ENCODE assay signal across 34 mouse cellular contexts in the genomic region with DNA sequence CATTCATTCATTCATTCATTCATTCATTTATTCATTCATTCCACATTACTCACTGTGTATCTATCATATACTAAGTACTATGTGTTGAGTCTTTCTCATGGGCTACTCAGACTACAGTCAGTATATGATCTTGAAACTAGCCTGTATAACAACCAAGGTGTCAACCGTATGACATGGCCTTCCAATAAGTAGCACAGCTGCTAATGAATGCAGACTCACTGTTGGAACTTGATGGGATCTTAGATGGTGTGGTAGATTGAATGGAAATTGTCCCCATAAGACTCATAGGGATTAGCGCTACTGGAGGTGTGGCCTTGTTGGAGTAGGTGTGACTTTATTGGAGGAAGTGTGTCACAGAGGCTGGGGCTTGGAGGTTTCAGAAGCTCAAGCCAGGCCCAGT.
"Had no signal": no experiment of that assay in that cellular context is flagged by ENCODE, and none has a peak within 500 bp of the region (broad histone marks: within the 10 kb centered on the region; RNA-seq: fewer than 3 reads in every experiment).

No protein-coding gene starts in this region.

- ATAC-seq: hindbrain, embryonic 16.5 days; hindbrain, postnatal 0 days; inflammation-experienced regulatory T-cells, adult 6 months; intestine, embryonic 15.5 days; intestine, postnatal 0 days had no signal

- H3K4me1 ChIP-seq: heart, embryonic 10.5 days; heart, embryonic 12.5 days; heart, embryonic 13.5 days; heart, embryonic 15.5 days; hindbrain, embryonic 10.5 days; hindbrain, embryonic 12.5 days; hindbrain, embryonic 13.5 days; hindbrain, embryonic 15.5 days; intestine, embryonic 15.5 days; kidney, embryonic 15.5 days had no signal

- DNase-seq: heart, postnatal 10 days; heart, postnatal 14 days; heart, postnatal 4 days; kidney, adult 11 months; kidney, adult 18-20 months; kidney, adult 2 months; kidney, adult 8-10 months; kidney, adult 9 months; kidney, postnatal 10 days; kidney, postnatal 14 days; kidney, postnatal 25 days; kidney, postnatal 36 days; kidney, postnatal 4 days; layer of hippocampus, adult 9-11 months; layer of hippocampus, postnatal 36 days had no signal

- H3K4me3 ChIP-seq: heart, embryonic 10.5 days; heart, embryonic 12.5 days; heart, embryonic 13.5 days; heart, embryonic 15.5 days; hindbrain, embryonic 10.5 days; hindbrain, embryonic 12.5 days; hindbrain, embryonic 13.5 days; hindbrain, embryonic 15.5 days; intestine, embryonic 15.5 days; kidney, embryonic 15.5 days; layer of hippocampus, adult 2 months; left cerebral cortex, adult 2 months had no signal

- H3K27ac ChIP-seq: heart, embryonic 10.5 days; heart, embryonic 13.5 days; heart, embryonic 15.5 days; hindbrain, embryonic 10.5 days; hindbrain, embryonic 12.5 days; hindbrain, embryonic 13.5 days; hindbrain, embryonic 14.5 days; hindbrain, embryonic 15.5 days; hindbrain, postnatal 0 days; intestine, embryonic 15.5 days; kidney, embryonic 15.5 days; kidney, postnatal 0 days; layer of hippocampus, adult 2 months; left cerebral cortex, adult 2 months had no signal

- H3K9ac ChIP-seq: heart, embryonic 12.5 days; heart, embryonic 13.5 days; heart, embryonic 15.5 days; hindbrain, embryonic 12.5 days; hindbrain, embryonic 13.5 days; hindbrain, embryonic 14.5 days; hindbrain, embryonic 15.5 days; intestine, embryonic 15.5 days; kidney, embryonic 15.5 days had no signal

- H3K4me2 ChIP-seq: heart, embryonic 11.5 days; heart, embryonic 12.5 days; heart, embryonic 13.5 days; heart, embryonic 15.5 days; hindbrain, embryonic 12.5 days; hindbrain, embryonic 13.5 days; hindbrain, embryonic 14.5 days; hindbrain, embryonic 15.5 days; intestine, embryonic 15.5 days; kidney, embryonic 15.5 days had no signal

- H3K36me3 ChIP-seq: heart, embryonic 10.5 days; heart, embryonic 12.5 days; heart, embryonic 13.5 days; heart, embryonic 15.5 days; hindbrain, embryonic 10.5 days; hindbrain, embryonic 12.5 days; hindbrain, embryonic 13.5 days; hindbrain, embryonic 15.5 days; intestine, embryonic 15.5 days; kidney, embryonic 15.5 days had no signal

- H3K27me3 ChIP-seq: heart, embryonic 12.5 days; heart, embryonic 13.5 days; heart, embryonic 15.5 days; hindbrain, embryonic 12.5 days; hindbrain, embryonic 13.5 days; hindbrain, embryonic 15.5 days; intestine, embryonic 15.5 days; kidney, embryonic 15.5 days had no signal

- H3K9me3 ChIP-seq: heart, embryonic 10.5 days; heart, embryonic 13.5 days; heart, embryonic 15.5 days; hindbrain, embryonic 10.5 days; hindbrain, embryonic 12.5 days; hindbrain, embryonic 13.5 days; hindbrain, embryonic 15.5 days; intestine, embryonic 15.5 days; kidney, embryonic 15.5 days had no signal
